Mouse (Mus musculus) small intestine, adult 2 months (tissue): ENCODE data around the gene Mcm8. TPM values are rescaled to one million over a fixed set of nuclear protein-coding genes. Genes with fewer than 3 reads are reported as not detected.

ENCODE experiments used
- H3K27ac ChIP-seq: fragments of 200-500 bp; 2 replicates; pipeline ENCODE4 v1.5.1; 2012; ENCODE audit warnings: low read depth, low read length, control low read depth, inconsistent platforms; ENCODE audit not compliant: insufficient read depth
- H3K27me3 ChIP-seq: fragments of 200-500 bp; 2 replicates; pipeline ENCODE4 v1.6.1; 2012; ENCODE audit warnings: mild to moderate bottlenecking, moderate library complexity, low read length, inconsistent platforms; ENCODE audit not compliant: control insufficient read depth, insufficient read depth
- H3K36me3 ChIP-seq: fragments of 200-500 bp; 2 replicates; pipeline ENCODE4 v1.6.1; 2012; ENCODE audit warnings: mild to moderate bottlenecking, low read length, control low read depth, inconsistent platforms; ENCODE audit not compliant: control insufficient read depth, insufficient read depth
- H3K4me1 ChIP-seq: fragments of 200-500 bp; 2 replicates; pipeline ENCODE4 v1.6.1; 2012; ENCODE audit warnings: low read length, inconsistent platforms, mixed read lengths; ENCODE audit not compliant: control insufficient read depth, insufficient read depth, insufficient read length
- H3K4me3 ChIP-seq: fragments of 200-500 bp; 2 replicates; pipeline ENCODE4 v1.5.1; 2012; ENCODE audit warnings: low read depth, mild to moderate bottlenecking, control low read depth, inconsistent platforms, low read length, moderate library complexity
- CTCF ChIP-seq: fragments of 200-500 bp; IDR thresholded peaks from 2 replicates; pipeline ENCODE4 v1.5.1; 2012; ENCODE audit warnings: low read depth, mild to moderate bottlenecking, control low read depth, inconsistent platforms, low read length, moderate library complexity, mixed read lengths; ENCODE audit not compliant: insufficient replicate concordance, insufficient read length; ENCODE audit errors: extremely low read depth
- POLR2A ChIP-seq: fragments of 200-500 bp; IDR thresholded peaks from 2 replicates; pipeline ENCODE4 v1.6.1; 2012; ENCODE audit warnings: low read depth, mild to moderate bottlenecking, control low read depth, inconsistent platforms, low read length, moderate library complexity
- WGBS: fragments of 180-500 bp; shearing (Covaris S2); methylation state at CpG from one replicate; pipeline ENCODE4 v1.1.7; 2018; 5-methylcytosine and 5-hydroxymethylcytosine counted together
- polyA plus RNA-seq: library from polyadenylated mRNA; depleted of rRNA; stranded (reverse); fragments of >200 nt; gene quantifications from 2 replicates; pipeline ENCODE4 v1.2.3, GENCODE M21; 2012; rRNA removed

The Mcm8 gene
- polyA plus RNA-seq, 1 experiment, result 0.51 TPM

DNA sequence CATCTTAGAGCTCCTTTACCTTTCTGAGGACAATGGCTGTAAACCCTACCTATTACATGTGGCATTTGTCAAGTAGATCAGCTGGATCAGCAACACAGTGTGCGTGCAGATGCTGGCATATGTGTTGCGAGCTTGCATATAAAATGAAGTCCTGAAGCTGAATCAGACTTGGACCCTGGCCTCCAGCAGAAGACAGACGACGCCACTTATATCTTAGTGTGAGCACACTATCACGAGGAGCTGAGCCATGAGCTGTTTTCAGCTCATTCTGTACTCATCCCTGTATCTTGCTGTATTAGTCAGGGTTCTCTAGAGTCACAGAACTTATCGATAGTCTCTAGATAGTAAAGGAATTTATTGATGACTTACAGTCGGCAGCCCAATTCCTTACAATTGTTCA is 69.4 kb downstream of the Mcm8 start:
- Histone ChIP-seq H3K27me3 (no peaks in the 10 kb centered on the region), H3K36me3 (no peaks in the 10 kb centered on the region), H3K27ac (no peak overlapping the region), H3K4me3 (no peak overlapping the region), H3K4me1 (no peaks in the 10 kb centered on the region)
- TF ChIP-seq POLR2A (no peak), CTCF (no peak)
- 76% methylated on average over 7 of the region's 7 CpGs for WGBS

Other genes with a start within 250 kb of the Mcm8 start
- 1.6 TPM in 2 replicates for gene Gpcpd1, start 228.4 kb upstream of the Mcm8 start, polyA plus RNA-seq
- 4.6 and 8.9 TPM in 2 replicates for gene Shld1, start 129.2 kb upstream of the Mcm8 start, polyA plus RNA-seq
- gene Chgb, start 34.9 kb upstream of the Mcm8 start, polyA plus RNA-seq, result 9.3 and 14.8 TPM in 2 replicates
- 0.30 and 1.4 TPM in 2 replicates for gene Trmt6, start 86 bp upstream of the Mcm8 start, polyA plus RNA-seq
- gene Crls1, start 30.5 kb downstream of the Mcm8 start, polyA plus RNA-seq, result 34.8 and 49.8 TPM in 2 replicates
- gene Lrrn4, start 64.8 kb downstream of the Mcm8 start, polyA plus RNA-seq, result 0.74 and 4.0 TPM in 2 replicates
- gene Fermt1, start 129.8 kb downstream of the Mcm8 start, polyA plus RNA-seq, result 11.2 and 19.7 TPM in 2 replicates